Mouse (Mus musculus) gastrocnemius, adult 8-10 months (tissue): ENCODE data around the gene Dusp12. TPM values are rescaled to one million over a fixed set of nuclear protein-coding genes. Genes with fewer than 3 reads are reported as not detected.

Experiments
- DNase-seq, 2 experiments: peaks; one replicate each; pipeline ENCODE4 v3.0.0; 2022; ENCODE audit warnings: low spot score in 2 of 2
- total RNA-seq, 4 experiments: library from RNA; stranded (reverse); gene quantifications; 2 replicates each; pipeline ENCODE4 v1.2.4; 2022

Gene Dusp12
- total RNA-seq = 1 to 10 TPM; 6.4 to 7.9 (median 6.8) TPM

DNA sequence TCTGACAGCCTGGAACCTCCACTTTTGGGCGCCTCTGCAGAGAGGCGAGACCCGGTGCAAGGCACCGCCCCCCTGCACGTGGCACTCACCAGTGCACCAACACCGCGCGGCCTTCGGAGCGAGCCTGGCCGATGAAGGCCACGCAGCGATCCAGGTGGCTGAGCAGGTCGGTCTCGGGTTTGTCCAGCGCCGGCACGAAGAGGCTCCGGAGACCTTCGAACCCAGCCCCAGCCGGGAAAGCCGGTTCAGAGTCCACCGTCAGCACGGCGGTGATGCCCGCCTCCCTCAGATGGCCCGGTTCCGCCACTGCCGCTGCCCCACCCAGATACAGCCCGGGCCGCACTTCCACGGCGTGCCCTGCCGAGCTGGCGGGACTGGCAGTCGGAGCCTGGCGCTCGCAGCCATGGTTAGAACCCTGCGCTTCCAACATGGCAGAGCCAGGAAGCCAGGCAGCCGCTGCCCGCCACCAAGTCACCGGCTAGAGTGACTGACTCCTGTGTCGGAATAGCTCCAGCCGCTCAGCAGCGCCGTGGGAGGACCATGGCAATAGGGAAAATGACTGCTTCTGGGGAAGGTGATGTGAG is at the start of gene Dusp12, which contains the start of gene Gm26620:
TSS of gene Dusp12 (minus strand) at position 563 of the 584 bp plus-strand sequence.
TSS of gene Gm26620 (plus strand) at position 88 of the 584 bp plus-strand sequence.
- DNase-seq = peak; percentile 70 to 81

DNA sequence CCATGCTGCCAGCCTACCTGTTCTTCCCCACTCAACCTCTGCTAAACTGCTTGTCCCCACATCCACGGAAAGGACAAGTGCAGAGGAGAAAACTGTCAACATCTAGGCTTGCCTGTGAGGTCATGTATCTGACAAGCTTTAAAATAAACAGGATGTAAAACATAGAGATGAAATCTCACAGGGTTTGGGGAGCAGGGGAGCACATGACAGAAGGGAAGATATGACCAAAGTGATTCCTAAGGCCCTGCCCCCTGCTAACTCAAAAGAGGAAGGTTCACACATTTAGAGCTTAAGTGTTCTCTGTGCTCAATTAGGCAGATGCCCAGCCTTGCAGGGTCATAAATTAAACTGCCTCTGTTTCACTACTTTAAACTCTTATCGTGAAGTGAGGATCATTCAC is 49.0 kb upstream of the Dusp12 start:
- no peak for DNase-seq

DNA sequence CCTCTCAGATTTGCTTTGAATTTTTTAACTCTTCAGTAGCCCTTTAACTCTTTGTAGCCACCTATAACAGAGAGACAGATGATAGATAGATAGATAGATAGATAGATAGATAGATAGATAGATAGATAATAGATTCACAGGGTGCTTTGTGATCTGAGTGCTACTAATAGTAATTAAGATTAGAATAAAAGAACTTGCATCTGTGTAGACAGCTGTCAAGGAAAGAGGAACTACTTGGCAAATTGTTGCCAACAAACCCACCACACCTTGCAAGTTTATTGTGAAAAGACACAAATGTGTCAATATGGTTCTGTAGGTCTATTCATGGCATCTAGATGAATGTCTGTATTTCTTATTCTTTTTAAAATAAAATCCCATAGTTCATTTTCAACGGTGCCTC is 48.6 kb upstream of the Dusp12 start:
- DNase-seq = no peak

DNA sequence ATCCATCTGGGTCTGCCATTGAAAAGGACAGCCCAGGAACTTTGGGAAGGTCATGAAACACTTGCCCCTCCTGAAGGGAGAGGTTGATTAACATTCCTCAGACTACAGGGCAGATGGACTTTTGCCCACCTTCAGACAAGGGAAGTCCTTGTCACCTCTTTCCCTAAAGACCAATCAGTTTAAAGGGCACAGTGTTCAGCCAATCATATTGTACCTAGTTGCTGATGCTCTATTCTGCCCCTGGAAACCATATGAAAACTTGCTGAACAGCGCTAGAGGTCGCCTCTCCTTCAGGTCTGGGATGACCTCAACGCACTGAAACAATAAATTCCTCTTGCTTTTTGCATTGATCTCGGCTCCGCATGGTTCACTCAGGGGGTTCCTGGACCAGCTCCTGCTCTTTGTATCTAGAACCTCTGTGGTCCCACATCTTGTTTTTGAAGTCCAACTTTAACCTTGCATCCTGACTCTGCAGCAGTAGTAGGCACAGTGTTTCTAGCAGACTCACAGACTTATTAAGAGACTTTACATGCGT is 48.1 kb upstream of the Dusp12 start:
- DNase-seq = no peak

DNA sequence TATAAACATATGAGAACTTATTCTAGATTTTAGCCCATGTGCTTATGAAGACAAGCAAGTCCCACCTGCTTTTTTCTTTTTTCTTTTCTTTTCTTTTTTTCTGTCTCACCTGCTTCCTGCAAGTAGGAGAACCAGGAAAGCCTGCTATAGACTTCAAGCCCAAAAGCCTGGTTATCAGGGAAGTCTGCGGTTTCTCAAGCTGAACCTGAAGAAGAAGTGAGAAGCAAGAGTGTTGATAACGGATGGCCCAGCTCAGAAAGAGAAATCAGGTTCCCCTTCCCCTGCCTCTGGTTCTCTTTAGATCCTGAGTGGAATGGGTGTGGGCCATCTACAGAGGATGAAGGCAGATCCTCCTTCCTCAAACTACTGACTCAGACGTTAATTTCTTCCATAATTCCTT is 46.7 kb upstream of the Dusp12 start:
- DNase-seq = no peak

DNA sequence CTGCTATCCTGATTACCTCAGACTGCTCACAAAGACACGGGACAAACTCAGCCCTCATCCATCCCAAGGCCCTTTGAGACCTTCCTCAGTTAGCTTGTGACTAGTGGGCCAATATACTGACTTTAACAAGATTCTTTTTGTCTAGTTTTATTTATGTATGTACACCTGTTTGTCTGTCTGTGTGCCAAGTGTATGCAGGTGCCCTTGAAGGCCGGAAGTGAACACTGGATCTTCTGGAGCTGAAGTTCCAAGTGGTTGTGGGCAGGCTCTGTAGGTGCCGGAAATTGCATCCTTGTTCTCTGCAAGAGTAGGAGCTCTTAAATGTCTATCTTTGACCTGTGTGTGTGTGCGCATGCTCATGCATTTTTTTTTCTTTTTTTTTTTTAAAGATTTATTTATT is 43.9 kb upstream of the Dusp12 start:
- no peak for DNase-seq

DNA sequence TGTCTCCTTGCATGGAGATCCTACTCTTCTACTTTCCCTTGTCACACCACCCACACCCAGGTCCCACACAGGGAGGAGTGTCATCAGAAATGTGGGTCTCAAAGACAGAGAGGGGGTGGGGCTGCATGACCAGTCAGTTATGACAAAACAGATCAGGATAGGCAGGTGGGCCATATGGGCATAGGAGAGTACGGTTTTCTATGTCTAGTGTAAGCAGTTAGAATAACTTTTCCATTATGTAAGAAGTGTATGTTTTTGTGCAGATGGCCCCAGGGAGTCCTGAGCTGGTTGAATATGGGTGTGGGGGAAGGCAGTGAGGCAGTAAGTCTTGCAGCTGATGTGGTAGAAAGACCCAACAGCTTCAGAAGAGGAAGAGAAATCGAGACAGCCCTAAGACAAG is 43.1 kb upstream of the Dusp12 start:
- DNase-seq = no peak

DNA sequence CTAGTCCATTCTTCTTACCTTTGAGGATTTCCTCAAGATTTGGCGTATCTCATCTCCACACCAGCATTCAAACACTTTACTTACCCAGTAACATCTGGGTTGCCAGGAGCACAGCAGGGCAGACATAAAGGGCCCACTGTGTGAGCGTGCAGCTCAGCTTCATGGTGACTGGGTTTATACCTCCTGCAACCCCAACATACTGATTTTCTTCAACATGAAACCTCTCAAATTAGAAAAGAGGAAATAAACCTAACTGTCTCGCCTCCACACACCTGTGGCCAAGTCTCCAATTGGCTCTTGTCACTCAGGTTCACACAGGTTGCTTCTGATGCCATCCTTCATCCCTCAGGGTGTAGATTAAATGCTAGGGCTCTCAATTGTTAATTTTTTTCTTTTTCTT is 42.0 kb upstream of the Dusp12 start, which contains the start of gene Fcrla:
TSS of gene Fcrla (minus strand) at position 206 of the 400 bp plus-strand sequence.
- no peak for DNase-seq

DNA sequence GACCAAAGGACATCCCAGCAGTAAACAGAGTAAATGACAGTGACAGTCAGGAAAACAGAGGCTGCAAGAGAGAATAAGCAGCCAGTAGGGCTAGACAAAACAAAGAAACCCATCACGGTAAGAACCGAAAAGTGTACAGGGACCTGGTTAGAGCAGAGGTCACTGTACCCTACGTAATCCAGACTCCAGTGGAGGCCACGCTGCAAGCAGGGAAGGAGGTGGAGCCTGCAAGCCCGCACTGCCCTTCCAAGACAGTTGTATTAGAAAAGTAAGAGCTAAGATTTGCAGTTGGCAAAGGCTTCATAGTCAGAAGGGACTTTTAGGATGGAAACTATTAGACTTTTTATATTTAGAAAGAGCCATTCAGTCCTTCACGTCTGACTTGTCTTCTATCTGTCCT is 41.6 kb upstream of the Dusp12 start:
- DNase-seq = no peak

DNA sequence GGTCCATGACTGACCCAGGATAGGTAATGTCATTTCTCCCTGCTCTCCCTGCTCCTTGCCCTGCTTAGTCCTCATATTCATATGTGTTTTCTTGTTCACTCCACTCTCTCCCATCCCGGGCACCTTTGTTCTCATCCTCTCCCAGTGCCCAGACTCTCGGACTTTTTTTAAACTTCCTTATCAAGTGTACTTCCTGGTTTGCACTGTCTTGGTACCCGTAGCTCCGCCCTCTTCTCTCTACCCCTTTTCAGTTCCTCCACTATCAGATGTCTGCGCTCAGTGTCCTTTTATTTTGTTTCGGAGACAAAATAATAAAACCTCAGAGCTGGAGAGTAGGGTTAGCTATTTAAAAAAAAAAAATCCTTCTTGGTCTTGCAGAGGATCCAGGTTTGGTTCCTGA is 39.1 kb upstream of the Dusp12 start:
- DNase-seq = no peak

DNA sequence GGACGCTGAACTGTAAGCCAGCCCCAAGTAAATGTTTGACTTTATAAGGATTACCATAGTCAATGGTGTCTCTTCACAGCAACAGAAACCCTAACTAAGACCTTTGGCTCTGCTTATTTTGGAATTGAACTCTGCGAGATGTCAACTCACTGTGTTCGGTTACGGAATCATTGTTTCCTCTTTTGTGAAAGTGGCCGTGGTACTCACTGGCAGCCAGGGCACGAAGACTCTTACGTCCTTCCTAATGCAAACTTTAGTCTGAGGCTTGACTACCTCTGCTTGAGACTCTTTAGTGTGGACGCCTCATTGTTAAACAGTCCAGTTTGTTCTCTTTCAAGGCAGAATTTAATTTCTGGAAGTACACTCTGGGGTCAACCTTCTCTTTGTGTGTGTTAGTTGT is 34.0 kb upstream of the Dusp12 start:
- no peak for DNase-seq

DNA sequence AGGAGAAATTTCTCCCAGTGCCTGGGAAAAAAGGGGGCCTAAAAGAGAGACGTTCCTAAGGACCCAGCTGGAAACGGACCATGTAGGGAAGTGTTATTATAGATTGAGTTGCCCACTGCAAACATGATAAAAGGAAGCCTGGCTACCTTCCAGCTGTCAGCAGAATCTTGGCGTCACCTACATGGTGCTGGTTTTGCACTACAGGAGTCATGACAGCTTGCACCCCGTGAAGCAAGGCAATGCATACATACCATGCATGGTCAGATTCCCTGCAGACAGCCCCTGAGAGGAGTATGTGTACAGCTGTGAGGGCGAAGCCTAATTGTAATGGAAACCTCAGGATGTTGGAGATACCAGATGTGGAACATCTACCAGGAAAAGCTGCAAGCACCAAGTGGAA is 30.3 kb upstream of the Dusp12 start:
- no peak for DNase-seq

DNA sequence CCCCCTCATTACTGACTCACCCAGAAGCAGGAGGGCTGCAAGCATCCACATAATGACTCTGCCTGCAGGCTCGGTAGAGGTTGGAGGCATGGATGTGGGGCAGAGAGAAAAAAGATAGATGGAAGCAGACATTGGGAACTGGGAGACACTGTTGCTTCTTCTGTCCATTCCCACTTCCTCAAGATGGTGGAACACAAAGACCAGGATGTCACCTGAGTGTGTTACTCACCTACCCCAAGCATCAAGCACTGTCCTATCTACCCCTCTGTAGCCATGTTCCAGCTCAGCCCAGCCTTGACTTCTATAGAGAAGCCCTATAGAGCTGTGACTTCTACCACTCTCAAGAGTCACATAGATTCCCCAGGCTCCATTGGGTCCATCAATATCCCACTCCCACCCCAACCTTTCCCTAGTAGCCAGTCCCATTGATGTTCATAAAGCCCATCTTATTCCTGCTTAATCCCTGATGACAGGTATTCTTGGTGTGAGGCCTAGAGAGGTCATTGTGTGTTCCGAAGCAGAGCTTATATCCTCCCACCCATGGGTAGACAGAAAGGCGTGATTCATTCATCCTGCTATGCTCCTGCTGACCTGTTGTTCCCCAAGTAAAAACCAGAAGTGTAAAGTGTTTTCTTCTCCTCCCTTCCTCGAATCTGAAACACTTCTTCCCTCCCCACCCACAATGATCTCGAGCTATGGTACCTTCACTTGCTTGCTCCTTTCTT is 27.7 kb upstream of the Dusp12 start, which contains the start of gene Fcrlb:
TSS of gene Fcrlb (minus strand) at position 51 of the 725 bp plus-strand sequence.
- no peak for DNase-seq

DNA sequence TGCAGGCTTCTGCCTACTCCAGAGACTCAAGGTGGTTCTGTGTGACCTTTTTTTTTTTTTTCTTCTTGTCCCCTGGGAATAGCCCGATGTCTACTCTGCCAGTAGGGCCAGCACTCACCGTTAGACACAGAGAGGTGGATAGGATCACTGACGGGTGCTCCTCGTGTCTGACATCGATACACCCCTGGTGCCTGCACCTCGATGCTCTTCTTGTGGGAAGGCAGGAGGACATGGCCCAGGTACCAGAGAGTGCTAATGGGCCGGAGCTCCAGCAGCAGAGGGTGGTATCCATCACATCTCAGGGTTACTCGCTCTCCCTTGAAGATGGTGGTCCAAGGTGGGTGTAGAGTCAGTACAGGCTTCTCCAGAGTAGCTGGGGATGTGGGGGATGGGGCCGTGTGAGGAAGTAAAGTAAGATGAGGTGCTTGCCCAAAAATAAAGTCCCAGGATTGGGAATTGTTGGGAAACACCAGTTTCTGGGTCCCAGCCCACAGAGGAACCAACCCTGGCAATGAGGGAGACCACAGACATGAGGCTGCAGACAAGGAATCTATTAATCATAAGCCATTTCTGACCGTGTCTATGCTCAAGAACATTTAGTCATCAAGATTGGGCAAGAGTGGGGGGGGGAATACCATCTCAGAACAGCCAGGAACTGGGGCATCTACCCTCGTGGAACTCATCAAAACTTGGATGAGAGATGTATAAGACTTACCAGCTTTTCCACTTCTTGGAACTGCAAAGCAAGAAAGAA is 26.7 kb upstream of the Dusp12 start:
- no peak for DNase-seq

DNA sequence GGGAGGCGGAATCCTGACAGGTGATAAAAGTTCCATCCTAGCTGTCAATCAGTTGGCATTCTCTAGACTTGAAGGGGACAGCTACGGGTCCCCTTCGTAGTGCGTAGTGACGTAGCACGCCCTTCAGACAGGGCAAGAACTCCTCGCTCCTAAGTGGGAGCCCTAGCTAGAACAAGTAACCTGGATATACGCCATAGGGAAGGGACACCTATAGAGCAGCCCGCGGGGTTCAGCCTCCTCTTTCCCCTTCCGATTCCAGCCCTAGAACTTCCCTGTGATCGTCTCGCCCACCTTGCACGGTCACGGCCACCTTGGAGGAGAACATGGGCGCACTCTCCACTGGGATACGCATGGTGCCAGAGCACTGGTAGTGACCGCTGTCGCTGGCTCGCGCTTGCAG is 23.0 kb upstream of the Dusp12 start:
- DNase-seq = no peak

DNA sequence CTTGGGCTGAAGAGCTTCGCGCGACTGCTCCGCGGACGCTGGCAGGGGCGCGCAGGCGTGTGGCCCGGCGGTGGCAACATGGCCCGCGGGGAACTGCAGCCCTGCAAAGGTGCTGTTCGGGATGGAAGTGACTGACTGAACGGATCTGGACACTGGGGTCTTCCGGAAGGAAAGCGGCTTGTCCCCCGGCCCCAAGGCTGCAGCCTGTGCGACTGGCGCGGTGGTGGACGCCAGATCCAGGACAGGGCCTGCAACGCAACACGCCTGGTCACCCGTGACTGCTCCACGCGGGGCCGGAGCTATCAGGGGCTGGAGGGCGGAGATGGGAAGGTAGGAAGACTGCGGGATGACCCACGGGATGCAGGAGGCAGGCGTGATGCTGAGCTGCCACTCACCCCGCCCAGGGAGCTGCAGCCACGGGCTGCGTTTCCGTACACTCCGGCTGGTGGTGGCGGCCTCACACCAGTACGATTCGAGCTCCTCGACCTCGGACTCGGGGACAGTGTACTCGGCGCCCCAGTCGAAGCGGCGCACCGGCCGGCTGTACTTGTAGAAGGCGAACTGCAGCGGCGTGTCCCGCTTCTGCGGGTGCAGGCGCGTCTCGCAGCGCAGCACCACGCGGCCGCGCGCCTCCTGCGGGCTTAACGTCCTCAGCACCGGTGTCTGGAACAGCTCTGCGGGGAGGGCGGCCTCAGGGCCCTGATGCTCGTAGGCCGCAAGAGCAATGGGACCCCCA is 22.3 kb upstream of the Dusp12 start:
- DNase-seq = no peak

DNA sequence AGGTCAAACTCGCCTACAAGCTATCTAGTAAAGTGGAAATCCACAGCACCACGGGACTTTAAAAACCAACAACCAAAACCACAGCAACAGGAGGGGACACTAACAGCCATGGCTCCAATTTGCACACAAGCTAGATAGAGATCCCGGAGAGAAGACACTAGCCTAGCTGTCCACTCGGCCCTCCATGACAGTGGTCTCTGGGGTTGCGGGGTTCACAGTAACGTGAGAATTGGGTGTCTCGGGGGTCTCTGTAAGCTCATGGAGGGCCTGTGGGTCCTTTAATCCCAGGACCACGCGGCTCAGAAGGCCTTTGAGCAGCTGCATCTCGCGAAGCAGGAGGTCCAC is 21.7 kb upstream of the Dusp12 start:
- DNase-seq = no peak

DNA sequence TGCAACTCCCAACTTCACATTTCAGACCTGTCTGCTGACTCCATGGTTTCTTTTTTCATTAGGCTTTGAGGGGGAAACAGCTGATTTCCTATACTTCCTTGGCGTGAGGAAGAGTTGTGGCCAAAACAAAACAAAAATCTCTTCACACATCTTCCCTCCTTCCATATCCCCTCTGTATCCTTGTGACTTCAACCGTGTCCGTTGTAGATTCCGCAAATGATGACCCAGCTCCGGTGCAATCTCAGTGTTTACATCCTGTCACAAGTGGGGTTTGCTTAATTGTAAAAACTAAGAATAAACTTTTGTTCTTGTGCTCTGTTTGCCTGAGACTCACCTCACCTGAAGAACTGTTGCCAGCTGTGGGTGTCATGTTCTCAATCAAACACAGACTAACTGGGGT is 18.1 kb upstream of the Dusp12 start:
- no peak for DNase-seq

DNA sequence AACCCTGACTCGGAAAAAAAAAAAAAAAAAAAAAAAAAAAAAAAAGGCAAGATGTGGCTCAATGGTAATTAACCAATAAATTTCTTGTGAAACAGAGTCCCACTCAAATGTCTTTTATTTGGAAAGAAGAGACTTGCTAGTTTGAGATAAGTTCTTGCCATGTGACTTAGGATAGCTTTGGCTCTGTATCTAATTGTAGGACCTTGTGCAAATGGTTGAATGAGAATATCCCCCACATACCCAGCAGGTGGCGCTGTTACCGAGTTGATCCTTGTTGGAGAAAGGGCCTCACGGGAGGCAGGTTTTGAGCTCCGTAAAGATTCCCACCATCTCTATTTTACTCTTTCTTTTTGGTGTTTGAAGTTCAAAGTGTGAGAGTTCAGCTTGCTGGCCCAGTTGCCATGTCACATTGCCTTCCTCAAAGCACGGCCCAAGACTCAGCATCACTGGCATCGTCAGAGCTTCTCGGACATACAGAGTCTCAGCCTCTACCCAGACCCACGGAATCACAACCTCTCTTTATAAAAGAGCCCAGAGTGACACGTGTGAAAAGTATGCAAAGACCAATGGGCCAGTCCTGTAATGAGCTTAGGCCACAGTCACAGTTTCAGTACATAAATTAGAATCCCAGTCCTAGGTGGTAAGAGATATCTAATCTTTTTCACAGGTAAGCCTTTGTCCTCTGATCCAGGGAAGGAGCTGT is 16.3 kb upstream of the Dusp12 start:
- DNase-seq = peak; percentile 46 to 50

DNA sequence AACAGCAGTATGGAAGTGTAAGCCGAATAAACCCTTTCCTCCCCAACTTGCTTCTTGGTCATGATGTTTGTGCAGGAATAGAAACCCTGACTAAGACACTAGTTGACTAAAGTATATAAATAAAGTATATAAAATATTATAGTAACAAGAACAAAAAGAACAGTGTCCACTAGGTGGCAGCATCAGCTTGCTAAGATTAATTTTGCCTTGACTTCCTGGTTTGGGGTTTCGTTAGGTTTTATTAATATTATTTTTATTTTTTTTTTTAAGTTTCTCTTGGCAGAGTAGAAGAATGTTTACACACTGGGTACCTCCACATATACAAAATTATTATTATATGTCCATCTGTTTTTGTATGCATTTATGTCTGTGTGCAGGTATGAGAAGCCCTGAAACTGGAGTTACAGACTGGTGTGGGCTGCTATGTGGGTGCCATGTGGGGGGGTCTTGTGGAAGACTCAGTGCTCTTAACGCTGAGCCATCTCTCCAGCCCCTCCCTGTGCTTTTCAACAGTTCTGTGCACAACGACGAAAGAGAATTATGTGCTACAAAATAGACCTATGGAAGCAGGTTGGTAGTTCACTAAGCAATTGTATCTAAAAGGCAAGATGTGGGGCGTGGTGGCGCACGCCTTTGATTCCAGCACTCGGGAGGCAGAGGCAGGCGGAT is 15.6 kb upstream of the Dusp12 start:
- DNase-seq = no peak
